Mouse (Mus musculus) forebrain, embryonic 16.5 days (tissue): ENCODE data around the gene Zc3h12c. TPM values are rescaled to one million over a fixed set of nuclear protein-coding genes. Genes with fewer than 3 reads are reported as not detected.
A peak's percentile ranks its signal among the peaks of the same experiment; 100 is the strongest.

Experiments
- ATAC-seq: fragments of 200-750 bp; cut with Nextera tagmentation; 2 replicates; pipeline ENCODE4 v1.8.0; 2017; ENCODE audit warnings: mild to moderate bottlenecking, moderate library complexity
- H3K27ac ChIP-seq: fragments of 300-500 bp; sonication (generic); 2 replicates; pipeline ENCODE4 v1.5.1; 2014; ENCODE audit warnings: low read length, control low read depth
- H3K27me3 ChIP-seq: fragments of 300-500 bp; sonication (generic); replicated peaks from 2 replicates; pipeline ENCODE4 v1.6.1; 2014; ENCODE audit warnings: low read length; ENCODE audit not compliant: control insufficient read depth, insufficient read depth
- H3K36me3 ChIP-seq: fragments of 300-500 bp; sonication (generic); 2 replicates; pipeline ENCODE4 v1.6.1; 2014; ENCODE audit not compliant: control insufficient read depth, insufficient read depth
- H3K4me1 ChIP-seq: fragments of 300-500 bp; sonication (generic); replicated peaks from 2 replicates; pipeline ENCODE4 v1.6.1; 2014; ENCODE audit warnings: low read length; ENCODE audit not compliant: control insufficient read depth, insufficient read depth
- H3K4me2 ChIP-seq: fragments of 300-500 bp; sonication (generic); 2 replicates; pipeline ENCODE4 v1.6.1; 2014; ENCODE audit warnings: mild to moderate bottlenecking, low read length, control low read depth
- H3K4me3 ChIP-seq: fragments of 300-500 bp; sonication (generic); replicated peaks from 2 replicates; pipeline ENCODE4 v1.5.1; 2014; ENCODE audit warnings: mild to moderate bottlenecking, low read length, control low read depth
- H3K9ac ChIP-seq: fragments of 300-500 bp; sonication (generic); replicated peaks from 2 replicates; pipeline ENCODE4 v1.6.1; 2014; ENCODE audit warnings: low read depth, low read length, control low read depth
- H3K9me3 ChIP-seq: fragments of 300-500 bp; sonication (generic); 2 replicates; pipeline ENCODE4 v1.6.1; 2016; ENCODE audit warnings: low read length; ENCODE audit not compliant: control insufficient read depth
- WGBS: fragments of 180-500 bp; shearing (Covaris S2); extraction: QIAGEN DNeasy Blood & Tissue Kit; methylation state at CpG from one replicate; pipeline ENCODE4 v1.1.7; 2014; 5-methylcytosine and 5-hydroxymethylcytosine counted together
- polyA plus RNA-seq: library from polyadenylated mRNA; unstranded; fragments of >200 nt; fragmentation: Nextera tagmentation; extraction: Ambion mirVana; gene quantifications from 2 replicates; pipeline ENCODE4 v1.2.1, GENCODE M21; 2015

Gene Zc3h12c
- 6.4 and 7.4 TPM in 2 replicates for polyA plus RNA-seq

- H3K36me3 ChIP-seq, result no peaks in the 10 kb centered on the region
- peak within 1 kb of the TSS; percentile 92 for H3K4me3 ChIP-seq
- peak within 1 kb of the TSS; percentile 98 for H3K9ac ChIP-seq
- H3K27ac ChIP-seq, result peak within 1 kb of the TSS; percentile 96
- H3K4me1 ChIP-seq, result peaks cover 32% of the 10 kb centered on the region
- H3K9me3 ChIP-seq, result no peaks in the 10 kb centered on the region
- H3K4me2 ChIP-seq, result peak within 1 kb of the TSS; percentile 57
- ATAC-seq, result peak; percentile 79
- under 1% methylated on average over 87 of the region's 100 CpGs for WGBS
- H3K27me3 ChIP-seq, result no peaks in the 10 kb centered on the region
These were observed at the start of gene Zc3h12c for GRCm38 (mm10) chr9:52167863-52168685. Zc3h12c (minus strand) TSS chr9:52168572.

- H3K4me3 ChIP-seq, result no peak overlapping the region
- no peaks in the 10 kb centered on the region for H3K36me3 ChIP-seq
- 70% methylated on average over 4 of the region's 4 CpGs for WGBS
- no peak overlapping the region for H3K4me2 ChIP-seq
- no peak for ATAC-seq
- no peak overlapping the region for H3K27ac ChIP-seq
- no peaks in the 10 kb centered on the region for H3K27me3 ChIP-seq
- no peak overlapping the region for H3K9ac ChIP-seq
- no peaks in the 10 kb centered on the region for H3K9me3 ChIP-seq
- H3K4me1 ChIP-seq, result no peaks in the 10 kb centered on the region
These were observed 49.3 kb upstream of the Zc3h12c start for GRCm38 (mm10) chr9:52217636-52218035.

DNA sequence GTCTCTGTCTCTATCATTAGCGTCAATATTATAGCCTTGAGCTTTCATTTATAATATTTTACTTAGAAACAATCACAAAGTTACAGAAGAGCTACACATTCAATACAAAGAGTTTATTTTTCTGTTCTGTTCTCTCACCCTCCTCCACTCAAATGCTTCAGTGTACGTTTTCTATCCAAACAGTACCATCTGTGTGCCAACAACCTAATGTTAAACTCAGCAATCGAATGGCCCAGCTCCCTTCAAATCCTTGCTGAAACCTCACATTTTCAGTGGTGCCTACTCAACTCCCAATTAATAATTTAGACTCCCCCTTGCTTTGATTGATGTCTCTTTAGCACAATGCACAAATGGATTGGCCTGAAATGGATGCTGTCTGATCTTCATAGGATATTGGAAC, 46.9 kb upstream of the Zc3h12c start:
- no peak for ATAC-seq
- no peaks in the 10 kb centered on the region for H3K27me3 ChIP-seq
- H3K4me2 ChIP-seq, result no peak overlapping the region
- H3K36me3 ChIP-seq, result no peaks in the 10 kb centered on the region
- H3K4me1 ChIP-seq, result no peaks in the 10 kb centered on the region
- 76% methylated on average over 3 of the region's 3 CpGs for WGBS
- no peaks in the 10 kb centered on the region for H3K9me3 ChIP-seq
- no peak overlapping the region for H3K27ac ChIP-seq
- H3K9ac ChIP-seq, result no peak overlapping the region
- H3K4me3 ChIP-seq, result no peak overlapping the region

DNA sequence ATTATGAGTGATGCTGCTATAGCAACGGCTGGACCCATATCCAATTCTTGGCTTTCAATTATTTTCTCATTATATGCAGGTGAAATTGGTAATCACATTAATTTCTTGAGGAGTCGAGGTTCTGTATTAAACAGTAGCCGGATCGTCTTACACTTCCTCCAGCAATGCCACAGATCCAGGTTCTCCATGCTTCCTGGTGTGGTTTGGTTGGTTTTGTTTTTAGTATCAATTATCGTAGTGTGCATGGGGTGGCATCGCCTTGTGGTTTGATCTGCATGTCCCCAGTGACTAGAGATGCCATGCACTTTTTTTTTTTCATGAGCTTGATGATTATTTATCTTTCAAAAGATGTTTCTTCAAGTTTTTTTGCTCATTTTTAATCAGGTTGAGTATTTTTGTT, 44.0 kb upstream of the Zc3h12c start:
- ATAC-seq, result no peak
- Histone ChIP-seq H3K9me3 (no peaks in the 10 kb centered on the region), H3K9ac (no peak overlapping the region), H3K4me2 (no peak overlapping the region), H3K27me3 (no peaks in the 10 kb centered on the region), H3K27ac (no peak overlapping the region), H3K4me3 (no peak overlapping the region), H3K36me3 (no peaks in the 10 kb centered on the region), H3K4me1 (no peaks in the 10 kb centered on the region)
- whole genome bisulfite sequencing, result 87% methylated on average over 6 of the region's 6 CpGs

DNA sequence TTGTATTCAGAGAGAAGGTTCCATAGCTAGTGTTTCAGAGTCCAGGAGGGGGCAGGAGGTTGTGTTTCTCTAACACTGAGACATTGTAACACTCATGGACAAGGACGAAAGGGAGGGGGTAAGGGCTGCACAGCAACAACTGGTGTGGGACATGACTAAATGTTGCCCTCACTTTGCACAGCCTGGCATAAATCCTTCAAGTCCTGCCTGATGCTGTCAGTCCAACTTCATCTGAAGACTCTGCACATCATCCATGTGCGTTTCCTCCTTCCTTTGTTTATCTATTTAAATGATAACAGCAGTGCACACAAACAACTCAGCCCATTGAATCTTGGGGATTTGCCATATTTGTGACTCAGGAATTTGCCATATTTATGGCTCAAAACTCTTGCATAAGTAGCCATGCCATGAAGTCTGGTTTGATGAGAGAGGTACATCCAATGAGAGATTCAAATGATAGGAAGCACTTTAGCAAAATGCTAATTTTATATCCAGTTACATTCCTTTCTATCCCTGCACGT, 40.2 kb upstream of the Zc3h12c start:
- Histone ChIP-seq H3K4me1 (peaks cover 2% of the 10 kb centered on the region), H3K36me3 (no peaks in the 10 kb centered on the region), H3K4me2 (no peak overlapping the region), H3K27ac (no peak overlapping the region), H3K27me3 (no peaks in the 10 kb centered on the region), H3K9me3 (no peaks in the 10 kb centered on the region), H3K9ac (no peak overlapping the region), H3K4me3 (no peak overlapping the region)
- ATAC-seq, result no peak
- WGBS, result 75% methylated on average over 3 of the region's 3 CpGs

DNA sequence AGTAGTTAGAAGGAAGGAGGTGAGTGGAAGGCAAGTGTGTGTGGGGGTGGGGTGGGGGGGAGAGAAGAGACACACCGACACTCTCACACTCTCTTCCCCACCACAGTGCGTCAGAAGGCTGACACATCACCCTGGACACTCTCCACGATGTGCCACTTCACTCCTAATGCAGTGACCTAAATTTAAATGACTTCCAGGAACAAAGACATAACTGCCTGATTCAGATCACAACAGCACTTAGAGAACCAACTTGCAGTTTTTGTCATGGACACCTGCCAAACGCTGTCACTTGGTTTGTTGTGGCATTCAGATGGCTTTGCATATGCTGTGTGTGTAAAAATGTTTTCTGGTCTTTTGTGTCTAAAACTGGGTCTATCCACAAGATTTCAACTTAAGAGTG, 34.8 kb upstream of the Zc3h12c start:
- H3K36me3 ChIP-seq, result no peaks in the 10 kb centered on the region
- no peaks in the 10 kb centered on the region for H3K9me3 ChIP-seq
- H3K4me2 ChIP-seq, result no peak overlapping the region
- no peak overlapping the region for H3K4me3 ChIP-seq
- no peaks in the 10 kb centered on the region for H3K27me3 ChIP-seq
- 31% methylated on average over 4 of the region's 4 CpGs for WGBS
- peak overlapping the region; percentile 28; the same call in 1 of the 2 replicates for H3K27ac ChIP-seq
- no peak overlapping the region for H3K9ac ChIP-seq
- H3K4me1 ChIP-seq, result peaks cover 13% of the 10 kb centered on the region
- ATAC-seq, result peak; percentile 61

- peaks cover 13% of the 10 kb centered on the region for H3K4me1 ChIP-seq
- H3K27ac ChIP-seq, result no peak overlapping the region
- no peak overlapping the region for H3K4me3 ChIP-seq
- no peak overlapping the region for H3K9ac ChIP-seq
- no peaks in the 10 kb centered on the region for H3K36me3 ChIP-seq
- WGBS, result 60% methylated on average over 4 of the region's 4 CpGs
- ATAC-seq, result no peak
- no peak overlapping the region for H3K4me2 ChIP-seq
- no peaks in the 10 kb centered on the region for H3K9me3 ChIP-seq
- no peaks in the 10 kb centered on the region for H3K27me3 ChIP-seq
These were observed 31.9 kb upstream of the Zc3h12c start for GRCm38 (mm10) chr9:52200271-52200670.

GRCm38 (mm10) chr9:52195853-52196252, 27.5 kb upstream of the Zc3h12c start:
- 85% methylated on average over 3 of the region's 3 CpGs for WGBS
- no peaks in the 10 kb centered on the region for H3K4me1 ChIP-seq
- no peak overlapping the region for H3K4me2 ChIP-seq
- no peak overlapping the region for H3K27ac ChIP-seq
- H3K9ac ChIP-seq, result no peak overlapping the region
- no peak overlapping the region for H3K4me3 ChIP-seq
- no peaks in the 10 kb centered on the region for H3K27me3 ChIP-seq
- ATAC-seq, result no peak
- H3K36me3 ChIP-seq, result no peaks in the 10 kb centered on the region
- no peaks in the 10 kb centered on the region for H3K9me3 ChIP-seq

- Histone ChIP-seq H3K9me3 (no peaks in the 10 kb centered on the region), H3K4me3 (no peak overlapping the region), H3K36me3 (no peaks in the 10 kb centered on the region), H3K27ac (no peak overlapping the region), H3K4me2 (no peak overlapping the region), H3K9ac (no peak overlapping the region), H3K4me1 (no peaks in the 10 kb centered on the region), H3K27me3 (no peaks in the 10 kb centered on the region)
- WGBS, result 88% methylated on average over 5 of the region's 5 CpGs
- ATAC-seq, result no peak
These were observed 25.5 kb upstream of the Zc3h12c start for GRCm38 (mm10) chr9:52193851-52194250.
